Mouse (Mus musculus) liver, adult (tissue): ENCODE measurements around the gene Prkcb.

Experiments used
- GATA4 ChIP-seq: IDR thresholded peaks from 2 replicates; pipeline ENCODE4 v1.6.1; 2014; ENCODE audit warnings: mild to moderate bottlenecking, low read length; ENCODE audit not compliant: insufficient replicate concordance

The Prkcb gene

DNA sequence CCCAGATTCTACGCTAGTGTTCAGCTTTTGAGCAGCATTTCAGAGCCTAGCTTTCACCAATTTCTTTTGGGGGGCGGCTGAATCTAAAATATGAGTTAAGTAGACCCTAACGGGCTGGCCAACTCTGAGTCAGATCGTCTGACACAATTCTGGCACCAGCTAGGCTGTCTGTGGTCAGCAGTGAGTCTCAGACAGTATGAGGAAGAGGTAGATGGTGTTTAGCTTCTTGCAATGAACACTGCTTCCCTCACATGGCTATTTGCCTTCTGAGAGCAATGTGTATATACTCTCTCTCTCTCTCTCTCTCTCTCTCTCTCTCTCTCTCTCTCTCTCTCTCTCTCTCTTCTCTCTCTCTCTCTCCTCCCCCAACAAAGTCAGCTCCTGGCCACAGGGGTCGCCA is 344.4 kb downstream of the Prkcb start:
- no peak for TF ChIP-seq GATA4

DNA sequence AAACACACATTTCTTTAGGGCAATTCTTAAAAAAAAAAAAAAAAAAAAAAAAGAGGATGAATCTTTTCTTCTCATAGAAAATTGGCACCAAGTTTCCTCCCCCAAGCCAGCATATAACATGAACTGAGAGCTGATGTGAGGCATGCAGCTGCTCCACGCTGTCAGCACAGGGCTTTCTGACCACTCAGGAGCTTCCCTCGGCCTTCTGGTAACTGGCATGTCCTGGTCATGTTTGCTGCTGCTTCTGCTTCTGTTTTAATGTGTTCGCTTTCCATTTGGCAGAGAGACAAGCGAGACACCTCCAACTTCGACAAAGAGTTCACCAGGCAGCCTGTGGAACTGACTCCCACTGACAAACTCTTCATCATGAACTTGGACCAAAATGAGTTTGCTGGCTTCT is 344.9 kb downstream of the Prkcb start:
- no peak for TF ChIP-seq GATA4

DNA sequence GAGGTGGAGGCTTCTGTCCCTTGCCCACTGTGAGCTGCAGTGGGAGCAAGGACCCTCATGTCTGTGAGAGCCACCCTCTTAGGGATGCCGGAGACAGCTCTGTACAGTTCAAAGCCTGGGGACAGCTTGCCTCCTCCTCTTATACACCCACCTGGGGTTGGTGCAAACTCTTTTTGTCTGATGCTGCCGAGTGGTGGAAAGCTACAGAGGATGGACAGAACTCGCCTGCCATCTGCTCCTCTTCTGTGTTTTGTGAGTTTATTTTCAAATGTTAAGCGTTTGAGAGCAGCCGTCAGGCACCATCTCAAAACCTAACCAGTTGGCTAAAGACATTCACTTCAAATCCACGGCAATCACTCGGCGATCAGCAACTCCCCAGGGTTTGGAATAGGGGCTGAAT is 355.1 kb downstream of the Prkcb start:
- TF ChIP-seq GATA4 = no peak

GRCm38 (mm10) chr7:122649306-122649705 is 360.8 kb downstream of the Prkcb start:
- TF ChIP-seq GATA4 = no peak

GRCm38 (mm10) chr7:122652523-122652922 is 364.0 kb downstream of the Prkcb start:
- TF ChIP-seq GATA4 = no peak

DNA sequence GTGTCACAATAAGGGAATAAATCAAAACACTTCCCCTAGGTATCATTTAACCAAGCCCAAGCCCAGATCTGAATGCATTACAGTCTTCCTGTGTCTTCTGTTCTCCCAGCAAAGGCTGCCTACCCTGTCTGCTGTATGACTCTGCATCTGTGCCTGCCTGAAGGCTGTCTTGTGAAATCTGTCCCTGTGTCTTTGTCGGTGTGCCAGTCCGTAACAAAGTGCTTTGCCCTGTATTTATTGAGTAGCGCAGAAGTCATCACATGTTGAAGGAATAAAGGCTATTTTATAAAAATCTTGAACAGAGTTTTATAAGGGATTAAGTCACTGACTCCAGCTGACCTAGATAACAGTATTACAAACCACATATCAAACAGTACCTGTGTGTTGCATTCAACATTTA is 368.1 kb downstream of the Prkcb start:
- TF ChIP-seq GATA4 = no peak

GRCm38 (mm10) chr7:122657423-122658126 is 369.0 kb downstream of the Prkcb start:
- TF ChIP-seq GATA4 = peak; percentile 82

GRCm38 (mm10) chr7:122665311-122666049 is 376.9 kb downstream of the Prkcb start:
- TF ChIP-seq GATA4 = no peak

GRCm38 (mm10) chr7:122667903-122668302 is 379.4 kb downstream of the Prkcb start:
- TF ChIP-seq GATA4 = no peak

GRCm38 (mm10) chr7:122670442-122670872 is 381.9 kb downstream of the Prkcb start, which contains the start of gene Cacng3:
Cacng3 (plus strand) TSS chr7:122670492.
- no peak for TF ChIP-seq GATA4

GRCm38 (mm10) chr7:122670873-122671641 is 382.5 kb downstream of the Prkcb start:
- TF ChIP-seq GATA4 = no peak; the same call in 1 of the 2 replicates

GRCm38 (mm10) chr7:122672981-122673380 is 384.4 kb downstream of the Prkcb start:
- no peak for TF ChIP-seq GATA4

- TF ChIP-seq GATA4 = no peak
These were observed 386.7 kb downstream of the Prkcb start for GRCm38 (mm10) chr7:122675207-122675606.
